Mouse (Mus musculus): ENCODE results near the gene Cks2.

Cks2 gene

DNA sequence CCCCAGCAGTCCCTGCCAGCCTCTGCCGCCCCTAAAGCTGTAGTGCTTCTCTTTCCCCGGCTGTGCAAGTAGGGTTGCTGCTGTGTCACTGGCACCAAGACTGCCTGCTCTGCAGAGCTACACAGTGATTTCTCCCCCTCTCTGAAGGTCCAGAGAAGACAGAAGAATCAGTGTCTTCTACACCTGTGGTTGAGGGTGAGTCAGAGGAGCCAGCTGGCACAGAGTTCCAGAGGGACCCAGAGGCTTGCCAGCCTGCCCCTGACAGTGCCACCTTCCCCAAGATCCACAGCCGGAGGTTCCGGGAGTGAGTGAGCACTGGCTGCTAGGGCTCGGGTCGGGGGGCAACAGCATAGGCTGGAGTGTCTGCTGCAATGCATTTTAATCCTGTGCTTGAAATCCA, 33.7 kb downstream of the Cks2 start:
- DNase-seq (ENCODE audit: extremely low spot score, low read depth, low spot score), result no peak

GRCm38 (mm10) chr13:51679332-51679731, 34.3 kb downstream of the Cks2 start:
- no peak for DNase-seq (ENCODE audit: extremely low spot score, low read depth, low spot score)

- no peak for DNase-seq (ENCODE audit: extremely low spot score, low read depth, low spot score)
Measured at GRCm38 (mm10) chr13:51681076-51681475, 36.0 kb downstream of the Cks2 start.

- DNase-seq (ENCODE audit: extremely low spot score, low read depth, low spot score), result no peak
Measured at GRCm38 (mm10) chr13:51681634-51682033, 36.6 kb downstream of the Cks2 start.

- no peak for DNase-seq (ENCODE audit: extremely low spot score, low read depth, low spot score)
Measured at GRCm38 (mm10) chr13:51685290-51685966, 40.4 kb downstream of the Cks2 start.

DNA sequence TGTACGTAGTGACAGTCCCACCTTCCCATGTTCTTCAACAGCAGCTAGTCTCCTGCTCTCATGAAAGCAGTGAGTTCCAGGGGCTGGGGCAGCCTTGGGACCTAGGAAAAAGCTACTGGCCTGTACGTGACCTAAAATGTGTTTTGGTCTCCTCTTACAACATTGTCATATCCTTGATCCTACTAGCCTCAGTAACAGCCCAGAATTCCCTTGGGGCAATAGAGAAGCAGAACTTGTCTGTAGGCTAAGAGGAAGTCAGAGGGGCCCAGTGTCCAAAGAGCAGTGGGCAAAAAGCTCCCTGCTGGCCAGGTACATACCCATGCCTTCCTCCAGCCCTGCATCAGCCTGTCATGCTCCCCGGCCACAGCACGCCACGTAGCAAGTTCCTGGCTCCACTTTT, 41.9 kb downstream of the Cks2 start:
- no peak for DNase-seq (ENCODE audit: extremely low spot score, low read depth, low spot score)

GRCm38 (mm10) chr13:51688688-51689087, 43.7 kb downstream of the Cks2 start:
- no peak for DNase-seq (ENCODE audit: extremely low spot score, low read depth, low spot score)

- no peak for DNase-seq (ENCODE audit: extremely low spot score, low read depth, low spot score)
Measured at GRCm38 (mm10) chr13:51696481-51696880, 51.4 kb downstream of the Cks2 start.

GRCm38 (mm10) chr13:51697455-51697854, 52.4 kb downstream of the Cks2 start:
- no peak for DNase-seq (ENCODE audit: extremely low spot score, low read depth, low spot score)

DNA sequence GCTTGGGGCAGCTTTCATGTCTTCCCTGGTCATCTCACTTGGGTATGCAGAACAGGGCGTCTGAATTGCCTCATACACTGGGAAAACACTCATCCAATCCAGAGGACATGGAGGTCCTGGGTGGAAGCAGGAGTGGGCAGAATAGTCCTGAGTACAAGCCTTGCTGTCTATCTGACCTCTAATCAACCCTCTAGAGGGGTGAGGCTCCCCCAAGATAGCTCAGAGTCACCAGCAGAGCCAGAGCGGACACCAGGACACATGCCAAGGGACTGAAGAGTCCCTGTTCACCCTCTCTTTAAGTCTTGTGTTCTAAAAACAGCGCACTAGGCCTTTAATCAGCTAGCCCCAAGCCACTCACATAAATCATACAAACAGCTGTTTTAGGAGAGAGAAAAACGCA, 52.9 kb downstream of the Cks2 start:
- no peak for DNase-seq (ENCODE audit: extremely low spot score, low read depth, low spot score)

DNA sequence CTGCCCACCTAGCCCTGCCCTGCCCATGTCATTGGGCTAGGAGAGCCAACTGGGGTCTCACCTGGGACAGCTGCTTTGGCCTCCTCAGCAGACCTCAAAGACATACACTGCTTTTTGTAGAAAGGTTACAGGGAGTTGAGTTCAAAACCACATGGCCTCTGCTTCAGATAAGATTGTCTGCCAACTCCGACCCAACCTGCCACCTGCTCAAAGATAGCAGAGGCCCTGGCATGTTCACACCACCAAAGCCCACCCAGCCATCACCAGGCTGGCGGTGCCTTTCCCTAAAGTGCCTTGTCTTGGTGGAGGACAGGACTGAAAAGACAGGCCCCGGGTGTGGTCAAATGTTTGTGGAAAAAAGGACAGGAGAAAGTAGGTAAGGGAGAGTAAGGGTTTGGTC, 53.3 kb downstream of the Cks2 start:
- DNase-seq (ENCODE audit: extremely low spot score, low read depth, low spot score), result no peak

Data from hindlimb bud, embryonic 11.5 days (tissue).